Mouse (Mus musculus) cerebellum, postnatal 36 days (tissue): ENCODE measurements at regions not wholly inside any gene's neighbourhood (a gene's known extent, or its start where the extent isn't known, plus 50 kb on each side); places are given as distances from the start of the nearest gene placed in this dataset.

ENCODE experiments used
- DNase-seq, 2 experiments: peaks; one replicate each; pipeline ENCODE4 v3.0.0; 2021 to 2022; ENCODE audit warnings: mixed read lengths in 2 of 2

DNA sequence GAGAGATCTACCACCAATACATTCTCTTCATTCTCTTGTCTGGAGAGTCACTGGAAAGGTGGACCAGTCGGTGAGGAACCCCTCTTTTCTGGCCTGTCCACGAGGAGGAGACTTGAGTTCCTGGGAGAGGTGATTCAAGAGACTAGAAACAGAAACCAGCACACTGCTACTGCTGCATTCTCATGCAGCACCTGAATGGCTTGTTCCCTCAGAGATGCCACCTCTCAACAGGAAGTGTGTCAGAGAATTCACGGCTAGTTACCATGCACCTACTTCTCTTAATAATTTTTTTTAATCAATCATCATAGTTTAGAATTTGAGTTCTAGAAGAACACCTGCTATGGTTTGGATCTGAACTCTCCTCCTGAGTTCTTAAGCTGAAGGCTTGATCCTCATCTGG is 52.0 kb upstream of the Dynlrb2 start:
- DNase-seq: no peak

DNA sequence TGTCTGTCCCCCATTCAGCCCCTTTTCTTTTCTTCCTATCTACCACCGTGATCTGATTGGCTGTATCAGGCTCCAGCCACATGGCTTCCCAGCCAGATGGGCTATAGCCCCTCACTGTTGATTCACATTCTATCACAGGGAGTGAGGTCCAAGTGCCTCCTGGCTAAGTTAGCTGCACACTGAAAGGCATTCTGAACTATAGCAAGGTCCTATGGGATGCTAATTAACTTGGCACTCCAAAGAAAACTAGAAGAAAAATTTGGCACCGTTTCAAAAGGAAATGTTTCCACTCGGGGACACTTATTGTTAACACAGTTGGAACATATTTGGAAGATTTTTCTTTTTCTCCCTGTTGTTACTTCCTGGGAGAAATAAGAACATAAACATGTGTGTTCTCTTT is 53.4 kb upstream of the Dynlrb2 start:
- DNase-seq: no peak

DNA sequence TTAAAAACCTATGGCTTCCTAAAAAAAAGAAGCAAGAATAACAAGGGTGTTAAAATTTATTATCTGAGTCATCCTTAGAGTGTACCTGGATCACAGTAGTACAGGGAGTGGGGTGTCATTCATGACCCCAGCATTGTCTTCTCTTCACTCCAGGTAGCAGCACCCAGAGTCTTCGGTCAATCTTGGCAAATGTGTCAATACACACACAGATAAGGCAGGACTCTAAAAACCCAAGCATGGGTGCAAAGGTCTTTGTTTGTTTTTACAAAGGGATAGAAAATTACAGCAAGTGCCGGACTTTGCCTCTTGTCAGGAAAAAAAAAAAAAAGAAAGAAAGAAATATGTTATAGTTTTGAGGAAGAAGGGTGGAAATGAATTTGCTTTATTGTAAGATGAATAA is 57.3 kb upstream of the Dynlrb2 start:
- no peak for DNase-seq

DNA sequence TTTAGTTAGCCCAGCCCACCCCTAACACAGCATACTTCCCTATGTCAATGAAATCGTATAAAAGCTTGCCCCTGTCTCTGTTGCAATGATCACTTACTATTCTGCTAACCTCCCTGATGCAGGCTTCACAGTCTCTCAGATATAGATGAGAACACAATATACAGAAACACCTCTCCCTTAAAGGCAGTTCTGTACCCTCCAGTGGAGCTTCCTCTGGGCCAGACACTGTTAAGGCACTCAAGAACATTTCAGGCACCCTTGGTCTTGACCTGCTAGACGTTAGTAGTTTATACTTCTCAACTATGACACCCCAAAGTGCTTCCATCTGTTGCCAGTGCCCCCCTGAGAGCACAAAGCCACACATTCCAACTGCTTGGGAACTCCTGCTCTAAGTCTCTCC is 61.9 kb upstream of the Dynlrb2 start:
- DNase-seq: no peak

DNA sequence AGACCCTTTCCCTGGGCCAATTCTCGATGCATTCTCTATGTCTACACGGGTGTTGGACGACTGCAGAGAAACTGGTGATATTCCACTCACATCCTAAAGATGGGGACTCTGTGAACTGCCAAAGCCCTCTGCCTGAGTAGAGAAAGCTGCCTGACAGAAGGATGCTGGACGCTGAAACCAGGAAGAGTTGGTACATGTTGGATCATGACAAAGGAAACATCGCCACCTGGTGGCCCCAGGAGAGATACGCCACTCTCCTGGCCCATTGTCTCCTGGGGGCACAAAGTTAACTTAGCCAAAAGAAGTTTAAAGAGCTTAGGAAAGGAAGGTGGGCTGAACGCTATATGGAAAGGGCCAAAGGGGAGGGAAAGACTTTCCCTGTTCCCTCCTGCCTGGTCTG is 65.9 kb upstream of the Dynlrb2 start:
- DNase-seq: peak; percentile 81 to 82

DNA sequence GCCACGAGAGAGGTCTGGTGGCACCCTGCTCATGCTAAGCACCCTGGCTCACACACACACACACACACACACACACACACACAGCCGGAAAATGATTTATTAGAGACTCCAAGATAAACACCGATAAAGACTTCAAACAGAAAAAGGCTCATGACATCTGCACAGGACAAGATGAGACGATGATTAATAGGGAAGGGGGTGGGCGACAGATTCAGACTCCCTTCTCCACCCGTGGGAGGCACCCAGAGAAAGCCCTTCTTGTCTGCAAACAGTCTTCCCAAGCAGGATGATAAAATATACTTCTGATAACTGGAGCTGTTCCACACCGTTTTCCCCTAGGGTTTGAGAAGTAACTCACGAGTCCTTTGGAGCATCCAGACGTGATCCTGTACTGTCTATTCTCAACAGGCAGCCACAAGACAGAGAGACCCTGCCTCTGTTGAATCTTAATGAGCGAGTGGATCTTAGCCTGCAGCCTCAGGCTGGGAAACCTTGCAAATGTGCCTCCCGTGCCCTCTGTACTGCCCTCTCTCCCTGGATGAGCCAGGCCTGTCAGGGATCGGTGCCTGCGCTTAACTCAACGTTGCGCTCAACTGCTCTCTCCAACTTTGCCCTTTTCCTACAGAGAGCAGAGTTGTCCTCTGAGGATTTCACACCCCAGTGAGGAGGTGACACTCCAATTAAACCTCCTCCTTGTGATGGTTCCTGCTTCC is 69.3 kb upstream of the Dynlrb2 start:
- no peak for DNase-seq

DNA sequence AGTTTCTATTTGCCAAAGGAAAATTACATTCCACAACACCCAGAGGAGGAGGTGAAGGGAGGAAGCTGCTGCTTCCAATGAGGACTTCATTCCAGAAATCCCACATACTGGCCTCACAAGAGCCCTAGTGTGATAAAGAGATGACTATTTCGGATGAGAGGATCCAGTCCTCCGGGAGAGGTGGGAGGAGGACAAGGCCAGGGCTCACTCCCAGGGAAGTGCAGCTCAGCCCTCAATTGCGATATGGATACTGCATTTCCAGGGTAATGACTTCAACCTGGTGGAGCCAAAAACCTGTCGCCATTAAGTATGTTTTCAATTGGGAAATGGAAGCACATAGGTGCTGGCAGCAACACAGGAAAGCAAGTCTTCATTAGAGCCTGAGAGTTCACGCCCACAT is 74.7 kb upstream of the Dynlrb2 start:
- DNase-seq: no peak

DNA sequence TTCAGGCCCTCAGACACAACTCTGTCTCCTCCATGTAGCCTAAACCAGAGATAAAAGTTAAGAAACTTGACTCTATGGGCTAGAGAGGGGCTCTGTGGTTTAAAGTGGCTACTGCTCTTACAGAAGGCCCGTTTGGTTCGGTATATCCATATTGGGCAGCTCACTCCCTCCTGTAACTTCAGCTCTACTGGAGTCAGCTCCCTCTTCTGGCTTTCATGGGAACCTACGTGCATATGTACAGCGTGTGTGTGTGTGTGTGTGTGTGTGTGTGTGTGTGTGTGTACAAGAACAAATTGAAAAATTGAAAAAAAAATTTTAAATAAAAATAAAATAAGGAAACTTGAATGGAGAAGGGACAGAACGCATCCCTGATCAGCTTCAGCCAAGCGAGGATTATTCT is 75.1 kb upstream of the Dynlrb2 start:
- no peak for DNase-seq

DNA sequence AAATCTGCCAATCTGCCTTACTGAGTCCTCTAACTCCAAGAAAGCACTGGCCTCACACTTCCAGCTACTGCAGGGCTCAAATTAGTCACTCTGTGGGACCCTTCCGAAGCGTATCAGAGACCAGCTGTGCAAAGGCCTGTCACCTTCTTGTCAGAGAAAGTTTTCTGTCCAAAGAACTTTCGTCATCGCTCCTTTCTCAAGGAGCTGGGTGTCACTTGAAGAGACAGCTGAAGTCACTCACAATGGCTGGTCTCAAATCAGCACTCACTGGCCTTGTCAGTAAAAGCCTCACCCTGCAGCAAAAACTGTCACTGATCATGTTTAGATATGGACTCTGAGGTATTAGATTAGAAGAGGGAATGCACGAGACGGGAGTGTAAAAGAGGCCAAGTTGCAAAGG is 81.9 kb upstream of the Dynlrb2 start:
- no peak for DNase-seq

DNA sequence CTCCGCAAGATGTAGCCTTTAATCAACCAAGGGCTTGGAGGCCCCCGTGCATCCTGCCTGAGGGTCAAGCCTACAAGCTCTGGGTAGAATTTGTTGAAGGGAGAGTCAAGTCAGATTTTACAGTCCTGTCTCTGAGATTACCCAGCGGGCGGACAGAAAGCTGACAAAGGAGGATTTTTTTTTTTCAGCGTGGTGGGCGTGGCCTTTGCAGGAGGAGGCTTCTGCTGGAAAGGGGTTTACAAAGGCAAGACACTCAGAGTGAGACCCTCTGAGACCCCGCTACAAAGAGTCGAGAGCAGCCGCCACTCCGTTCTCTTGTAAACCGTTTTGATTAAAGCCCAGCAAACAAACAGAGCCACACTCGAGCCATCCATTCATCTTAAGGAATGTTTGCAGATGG is 92.1 kb upstream of the Dynlrb2 start:
- DNase-seq: no peak

DNA sequence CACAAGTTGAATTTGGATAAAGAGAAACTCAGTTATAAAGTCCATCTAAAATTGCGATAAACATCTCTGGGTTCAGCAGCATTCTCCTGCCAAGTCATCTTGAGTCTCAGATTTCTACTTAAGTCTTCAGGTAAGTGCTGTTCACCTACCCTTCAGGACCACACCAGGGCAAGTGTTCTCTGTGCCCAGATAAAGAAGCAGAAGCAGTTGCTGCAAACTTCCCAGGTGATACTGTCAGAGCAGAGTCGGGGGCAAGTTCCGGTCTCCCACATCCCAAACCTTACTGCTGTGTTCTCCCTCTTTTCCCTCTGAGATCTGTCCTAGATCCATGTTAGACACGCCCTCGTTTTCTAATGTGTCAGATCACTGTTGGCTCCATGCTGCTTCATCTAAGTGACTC is 94.7 kb upstream of the Dynlrb2 start:
- no peak for DNase-seq

DNA sequence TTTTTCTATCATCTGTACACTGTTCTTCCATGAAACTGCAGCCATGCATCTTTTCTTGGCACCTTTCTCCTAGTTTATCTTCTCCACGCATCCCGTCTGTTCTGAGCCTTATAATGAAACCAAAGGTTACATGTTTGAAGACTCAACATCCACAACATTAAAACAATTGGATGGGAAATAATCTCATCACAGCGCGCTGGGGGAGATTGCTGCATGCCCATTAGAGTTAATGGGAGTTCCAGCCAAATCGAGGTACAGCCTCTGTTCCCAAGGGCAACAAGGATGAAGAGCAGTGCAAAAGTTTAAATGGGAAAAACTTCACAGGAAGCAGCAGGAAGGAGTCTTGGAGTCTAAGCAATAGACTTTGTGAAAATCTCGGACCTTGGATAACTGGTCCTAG is 95.8 kb upstream of the Dynlrb2 start:
- DNase-seq: no peak

DNA sequence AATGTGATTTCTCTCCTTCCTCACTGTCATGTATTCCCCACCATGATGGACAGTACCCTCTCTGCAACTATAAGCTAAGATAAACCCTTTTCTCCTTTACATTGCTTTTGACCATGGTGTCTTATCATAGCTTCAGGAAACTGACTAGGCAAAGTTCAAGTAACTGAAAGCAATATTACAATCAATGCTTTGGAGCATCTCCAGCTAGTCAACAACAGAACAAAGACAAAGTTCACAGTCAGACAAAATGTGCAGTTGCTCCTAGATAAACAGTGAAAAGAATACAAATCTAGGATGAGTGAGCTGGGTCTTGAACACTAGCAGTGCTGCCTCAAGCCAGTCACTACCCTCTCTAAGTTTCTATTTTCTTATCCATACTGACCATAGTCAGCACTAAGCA is 100.2 kb upstream of the Dynlrb2 start:
- DNase-seq: no peak

DNA sequence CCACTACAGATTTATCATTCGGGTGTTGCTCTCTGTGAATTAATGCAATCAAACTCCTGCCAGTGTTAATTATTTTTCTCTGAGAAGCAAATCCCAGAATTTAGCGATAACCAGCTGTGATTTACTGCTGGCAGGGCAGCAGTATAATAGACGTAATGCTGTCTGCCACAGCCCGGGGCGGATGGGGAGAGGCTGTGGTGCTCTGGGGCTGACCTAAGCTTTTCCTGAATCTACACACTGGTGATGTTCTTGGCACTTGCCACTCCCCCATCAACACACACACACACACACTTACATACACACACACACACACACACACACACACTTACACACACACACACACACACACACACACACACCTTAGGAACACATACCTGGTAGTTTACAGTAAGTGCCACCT is 101.4 kb upstream of the Dynlrb2 start:
- no peak for DNase-seq

DNA sequence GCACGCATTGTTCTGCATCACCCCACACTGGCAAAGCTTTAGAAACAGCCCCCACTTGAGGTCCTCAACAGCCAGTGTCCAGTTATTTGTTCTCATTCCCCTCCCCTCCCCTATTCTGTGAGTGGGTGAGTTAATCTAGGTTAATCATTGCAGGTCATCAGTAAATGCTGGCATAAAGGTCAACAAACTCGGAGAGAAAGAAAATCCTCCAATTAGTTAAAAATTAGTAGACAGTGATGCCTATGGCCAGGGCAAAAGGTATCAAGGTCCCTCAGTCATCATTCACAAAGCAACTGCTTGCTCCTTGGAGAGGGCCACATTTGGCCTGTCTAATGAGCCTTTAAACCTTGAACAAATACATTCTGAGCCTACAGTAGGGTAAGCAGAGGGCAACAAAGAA is 105.3 kb upstream of the Dynlrb2 start:
- DNase-seq: no peak

DNA sequence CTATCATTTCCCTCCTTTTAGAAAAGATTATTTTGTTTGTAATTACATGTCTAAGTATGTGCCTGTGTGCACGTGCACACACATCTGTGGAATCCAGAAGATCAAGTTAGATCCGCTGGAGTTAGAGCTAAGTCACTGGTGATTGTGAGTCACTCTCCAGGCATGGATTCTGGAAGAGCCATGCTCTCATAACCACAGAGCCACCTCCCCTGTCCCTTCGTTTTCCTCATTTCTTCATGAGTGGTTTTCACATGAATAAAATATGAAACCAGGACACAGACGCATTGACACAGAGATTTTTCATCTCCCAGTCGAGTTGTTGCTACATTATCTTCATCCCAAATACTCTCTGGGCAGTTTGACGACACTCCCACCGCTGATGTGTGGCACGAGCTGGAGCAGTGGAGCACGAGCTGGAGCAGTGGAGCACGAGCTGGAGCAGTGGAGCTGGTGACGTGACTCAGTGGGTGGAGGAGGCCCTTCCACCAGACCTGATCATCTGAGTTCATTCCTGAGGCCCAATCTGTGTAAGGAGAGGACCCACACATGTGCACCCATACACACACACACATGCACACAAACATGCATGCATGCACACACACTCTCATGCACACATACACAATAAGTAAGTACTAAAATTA is 106.1 kb upstream of the Dynlrb2 start:
- DNase-seq: no peak

DNA sequence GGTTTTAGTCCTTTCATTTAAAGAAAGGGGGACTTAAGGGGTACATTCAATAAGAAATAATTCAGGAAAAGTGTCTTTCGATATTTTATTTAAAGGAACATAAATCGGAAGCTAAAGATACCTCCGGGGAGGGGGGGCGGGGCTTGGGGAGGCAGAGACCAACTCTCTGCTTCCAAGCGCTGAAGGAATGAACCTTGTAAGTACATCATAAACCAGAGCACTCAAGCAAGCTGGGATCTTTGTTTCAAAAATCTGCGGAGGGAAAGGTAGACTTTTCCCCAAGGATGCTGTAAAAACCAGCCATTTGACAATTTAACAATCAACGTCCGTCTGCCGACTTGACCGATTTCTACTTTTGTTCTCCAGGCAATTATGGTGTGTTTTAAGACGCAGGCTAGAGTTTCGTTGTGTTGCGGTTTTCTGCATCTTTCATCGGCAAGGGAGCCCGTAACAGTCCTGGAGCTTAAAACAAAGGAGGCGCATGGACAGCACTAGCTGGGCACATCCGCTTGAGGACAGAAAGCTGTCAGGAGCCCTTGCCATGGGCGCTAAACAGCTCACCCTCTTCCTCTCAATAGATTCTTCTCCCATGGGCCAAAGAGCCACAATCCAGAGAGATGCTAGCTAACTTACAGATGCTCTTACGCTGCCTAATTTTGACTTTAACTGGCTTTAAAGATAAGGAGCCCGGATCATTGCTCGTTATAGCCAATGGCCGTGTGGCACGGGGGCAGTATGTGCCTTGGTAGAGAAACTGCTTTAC is 119.4 kb upstream of the Dynlrb2 start:
- DNase-seq: no peak

DNA sequence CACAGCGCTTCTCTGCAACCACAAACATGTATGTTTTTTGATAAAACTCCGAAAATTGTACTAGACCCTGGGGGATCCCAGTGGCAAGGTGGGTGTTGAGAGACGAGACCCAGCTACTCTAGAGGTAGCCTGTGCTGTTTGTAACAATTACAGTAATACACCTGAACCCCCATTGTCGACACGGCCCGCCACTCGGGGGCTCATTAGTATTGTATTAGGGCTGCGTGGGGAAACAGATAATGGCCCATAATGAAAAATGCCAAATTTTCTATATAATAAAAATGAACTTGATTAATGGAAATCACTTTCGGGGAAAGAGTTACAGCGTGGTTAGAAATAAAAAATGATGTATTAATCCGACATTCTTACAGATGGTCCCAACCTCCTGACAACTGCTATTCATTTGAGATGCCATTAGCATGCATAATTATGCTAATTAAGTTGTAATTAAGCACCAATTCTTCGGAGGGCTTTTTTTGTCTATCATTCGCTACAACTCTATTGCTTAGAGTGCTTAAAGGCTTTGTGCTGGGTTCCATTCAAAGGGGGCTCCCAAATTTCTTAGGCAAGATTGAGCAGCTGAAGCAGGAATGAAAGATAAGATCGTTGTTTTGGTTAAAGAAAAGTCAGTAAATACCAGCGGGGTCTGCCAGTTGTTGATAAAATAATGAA is 120.2 kb upstream of the Dynlrb2 start:
- no peak for DNase-seq

DNA sequence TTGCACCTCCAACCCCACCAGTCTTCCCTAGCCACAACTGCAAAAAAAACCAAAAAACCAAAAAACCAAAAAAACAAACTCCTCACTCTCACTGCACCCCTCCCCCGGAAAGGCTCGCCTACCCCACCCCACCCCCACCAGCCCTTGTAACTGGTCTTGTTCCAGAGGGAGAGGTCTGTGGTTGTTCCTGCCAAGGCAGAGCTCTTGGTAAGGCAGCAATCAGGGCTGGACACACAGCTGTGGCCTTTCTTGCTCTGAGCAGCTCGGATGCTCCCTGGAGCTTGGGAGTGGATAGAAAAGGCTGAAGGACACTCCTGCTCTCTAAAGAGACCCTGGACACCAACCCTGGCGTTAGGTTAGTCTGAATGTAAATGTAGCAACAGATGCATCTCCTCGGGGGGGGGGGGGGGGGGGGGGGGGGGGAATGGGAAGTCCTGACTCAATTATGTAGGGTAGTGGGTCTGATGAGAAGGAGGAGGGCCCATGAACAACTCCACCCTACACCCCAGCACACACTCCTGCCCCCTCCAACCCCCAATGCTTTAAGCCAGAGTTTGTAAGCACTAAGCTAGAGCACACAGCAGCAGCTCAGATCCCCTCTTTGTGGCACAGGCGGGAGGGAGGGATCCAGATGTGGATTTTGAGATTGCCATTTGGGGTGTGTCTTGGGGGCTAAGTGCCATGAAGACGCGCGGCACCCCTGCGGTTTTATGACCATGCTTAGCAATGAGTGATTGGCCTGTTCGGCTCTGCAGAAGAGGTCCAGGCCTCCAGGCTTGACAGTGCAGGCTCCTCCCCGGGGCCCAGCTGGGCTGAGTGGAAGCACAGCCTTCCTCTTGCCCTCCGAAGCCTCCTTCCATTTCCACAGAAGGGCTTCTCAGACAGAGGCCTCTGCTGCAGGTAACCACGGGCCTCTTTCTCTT is 121.0 kb upstream of the Dynlrb2 start:
- DNase-seq: no peak

DNA sequence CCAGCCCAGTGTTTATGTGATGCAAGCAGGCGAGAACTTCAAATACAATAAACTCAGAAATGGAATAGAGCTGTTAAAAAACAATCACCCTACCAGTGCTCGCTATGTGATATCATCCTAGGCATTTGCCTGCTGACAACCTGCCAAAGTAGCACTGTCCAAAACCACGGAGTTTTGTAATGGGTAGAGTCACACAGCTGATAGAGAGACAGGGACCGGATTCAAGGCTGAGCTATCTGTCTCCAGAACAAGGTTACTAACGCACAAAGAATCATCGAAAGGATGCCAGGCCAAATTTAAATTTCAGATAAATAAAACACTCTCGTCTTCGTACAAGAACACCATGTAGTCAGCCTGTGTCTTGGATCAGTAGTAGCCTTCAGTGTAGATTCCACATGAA is 121.7 kb upstream of the Dynlrb2 start:
- no peak for DNase-seq

DNA sequence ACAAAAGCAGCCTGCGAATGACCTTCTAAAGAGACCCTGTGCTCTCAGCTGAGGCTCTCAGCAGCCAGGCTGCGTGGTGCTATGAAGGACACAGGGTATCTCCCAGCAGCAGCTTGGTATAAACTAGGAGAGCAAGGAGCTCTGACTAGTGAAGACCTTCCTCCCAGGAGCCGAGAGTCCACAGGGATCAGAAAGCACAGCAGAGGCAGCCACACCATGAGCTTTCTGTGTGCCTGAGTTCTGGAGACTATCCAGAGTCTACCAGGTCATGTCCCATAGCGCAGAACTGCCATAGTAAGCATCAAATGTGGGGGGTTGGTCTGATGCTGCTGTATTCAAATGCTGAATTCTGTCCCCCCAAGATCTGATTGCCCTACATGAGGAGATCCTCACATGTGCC is 124.2 kb upstream of the Dynlrb2 start:
- no peak for DNase-seq

DNA sequence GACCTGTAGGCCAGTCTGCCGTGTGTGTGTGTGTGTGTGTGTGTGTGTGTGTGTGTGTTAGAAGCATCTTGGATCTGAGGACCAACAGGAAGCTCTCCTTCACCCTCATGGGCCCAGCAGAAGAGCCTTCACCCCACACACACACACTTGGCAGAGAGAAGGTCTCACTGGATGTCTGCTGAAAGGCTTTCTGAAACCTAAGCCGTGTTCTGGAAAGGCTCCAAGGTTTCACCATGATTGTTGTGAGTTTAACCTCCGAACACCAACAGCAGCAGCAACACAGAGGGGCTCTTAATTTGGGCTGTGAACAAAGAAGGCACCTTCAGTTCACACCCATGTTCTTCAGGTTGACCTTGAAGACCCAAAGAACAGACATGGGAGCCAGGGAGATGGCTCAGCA is 124.9 kb upstream of the Dynlrb2 start:
- no peak for DNase-seq

DNA sequence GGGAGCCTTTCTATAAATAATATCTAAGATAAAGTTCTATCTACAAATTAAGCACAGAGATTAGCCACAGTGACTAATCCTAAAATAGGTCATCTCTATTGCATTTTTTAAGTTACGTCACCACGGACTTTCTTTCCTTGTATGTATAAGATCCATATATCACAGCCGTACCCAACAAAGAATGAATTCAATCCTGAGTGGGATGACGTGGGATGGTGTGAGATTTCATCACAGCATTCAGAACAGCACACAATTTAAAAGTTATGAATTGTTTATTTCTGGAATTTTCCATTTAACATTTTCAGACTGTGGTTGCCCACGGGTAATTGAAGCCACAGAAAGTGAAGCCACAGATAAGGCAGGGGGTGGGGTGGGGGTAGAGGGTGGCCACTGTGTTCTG is 129.0 kb upstream of the Dynlrb2 start:
- DNase-seq: no peak
